Mouse (Mus musculus) embryo, embryonic 10 days (tissue): Measurements from ENCODE around the gene Pxmp4.

Experiments
- DNase-seq: peaks from one replicate; pipeline ENCODE4 v3.0.0-alpha.2; 2015; ENCODE audit warnings: low spot score

Gene Pxmp4

GRCm38 (mm10) chr2:154603638-154604153, at the start of gene Pxmp4:
Gene Pxmp4, minus strand, starts transcription at chr2:154603708.
- peak; percentile 97 for DNase-seq

GRCm38 (mm10) chr2:154651363-154651762, 47.9 kb upstream of the Pxmp4 start, which contains the start of gene Chmp4b:
Gene Chmp4b, plus strand, starts transcription at chr2:154651705.
- DNase-seq = peak; percentile 49

GRCm38 (mm10) chr2:154650404-154650803, 46.9 kb upstream of the Pxmp4 start:
- no peak for DNase-seq

GRCm38 (mm10) chr2:154648086-154648485, 44.6 kb upstream of the Pxmp4 start:
- peak; percentile 89 for DNase-seq

- DNase-seq = no peak
Measured at GRCm38 (mm10) chr2:154646634-154647033, 43.1 kb upstream of the Pxmp4 start.

GRCm38 (mm10) chr2:154642712-154643385, 39.3 kb upstream of the Pxmp4 start:
- no peak for DNase-seq

- DNase-seq = no peak
Measured at GRCm38 (mm10) chr2:154642005-154642459, 38.5 kb upstream of the Pxmp4 start.

GRCm38 (mm10) chr2:154641176-154641575, 37.7 kb upstream of the Pxmp4 start:
- no peak for DNase-seq

- no peak for DNase-seq
Measured at GRCm38 (mm10) chr2:154639115-154639514, 35.6 kb upstream of the Pxmp4 start.

- DNase-seq = no peak
Measured at GRCm38 (mm10) chr2:154638521-154638920, 35.0 kb upstream of the Pxmp4 start.

- no peak for DNase-seq
Measured at GRCm38 (mm10) chr2:154635826-154636225, 32.3 kb upstream of the Pxmp4 start.

- no peak for DNase-seq
Measured at GRCm38 (mm10) chr2:154633876-154634644, 30.6 kb upstream of the Pxmp4 start.

- no peak for DNase-seq
Measured at GRCm38 (mm10) chr2:154633039-154633742, 29.7 kb upstream of the Pxmp4 start.

GRCm38 (mm10) chr2:154632203-154632780, 28.8 kb upstream of the Pxmp4 start:
- no peak for DNase-seq

GRCm38 (mm10) chr2:154630531-154630930, 27.0 kb upstream of the Pxmp4 start:
- no peak for DNase-seq

GRCm38 (mm10) chr2:154624137-154624536, 20.6 kb upstream of the Pxmp4 start:
- no peak for DNase-seq

- DNase-seq = no peak
Measured at GRCm38 (mm10) chr2:154621684-154622083, 18.2 kb upstream of the Pxmp4 start.

- no peak for DNase-seq
Measured at GRCm38 (mm10) chr2:154617061-154617460, 13.6 kb upstream of the Pxmp4 start.

- no peak for DNase-seq
Measured at GRCm38 (mm10) chr2:154615674-154616073, 12.2 kb upstream of the Pxmp4 start.

GRCm38 (mm10) chr2:154614841-154615576, 11.5 kb upstream of the Pxmp4 start:
- no peak for DNase-seq
